Mouse (Mus musculus) intestine, embryonic 16.5 days (tissue): ENCODE measurements around the gene 4931409K22Rik. TPM values are rescaled to one million over a fixed set of nuclear protein-coding genes. Genes with fewer than 3 reads are reported as not detected.

Experiments used
- ATAC-seq: fragments of 200-750 bp; cut with Nextera tagmentation; 2 replicates; pipeline ENCODE4 v1.8.0; 2017; ENCODE audit warnings: moderate TSS enrichment, moderate library complexity
- H3K27ac ChIP-seq: fragments of 300-500 bp; sonication (generic); 2 replicates; pipeline ENCODE4 v1.5.1; 2014; ENCODE audit warnings: mild to moderate bottlenecking, low read length
- H3K27me3 ChIP-seq: fragments of 300-500 bp; sonication (generic); replicated peaks from 2 replicates; pipeline ENCODE4 v1.6.1; 2014; ENCODE audit warnings: low read length, control low read depth, mixed read lengths; ENCODE audit not compliant: control insufficient read depth, insufficient read depth
- H3K36me3 ChIP-seq: fragments of 300-500 bp; sonication (generic); 2 replicates; pipeline ENCODE4 v1.6.1; 2014; ENCODE audit warnings: low read length, control low read depth; ENCODE audit not compliant: control insufficient read depth, insufficient read depth
- H3K4me1 ChIP-seq: fragments of 300-500 bp; sonication (generic); 2 replicates; pipeline ENCODE4 v1.6.1; 2014; ENCODE audit warnings: low read length, control low read depth, mixed read lengths; ENCODE audit not compliant: control insufficient read depth, insufficient read depth
- H3K4me2 ChIP-seq: fragments of 300-500 bp; sonication (generic); 2 replicates; pipeline ENCODE4 v1.6.1; 2014; ENCODE audit warnings: low read depth, low read length, control low read depth
- H3K4me3 ChIP-seq: fragments of 300-500 bp; sonication (generic); 2 replicates; pipeline ENCODE4 v1.5.1; 2014; ENCODE audit warnings: mild to moderate bottlenecking, low read length
- H3K9ac ChIP-seq: fragments of 300-500 bp; sonication (generic); 2 replicates; pipeline ENCODE4 v1.6.1; 2014; ENCODE audit warnings: low read depth, low read length
- H3K9me3 ChIP-seq: fragments of 300-500 bp; sonication (generic); 2 replicates; pipeline ENCODE4 v1.6.1; 2016; ENCODE audit warnings: low read length, control low read depth; ENCODE audit not compliant: control insufficient read depth
- WGBS: fragments of 180-500 bp; shearing (Covaris S2); extraction: QIAGEN DNeasy Blood & Tissue Kit; methylation state at CpG from one replicate; pipeline ENCODE4 v1.1.7; 2014; 5-methylcytosine and 5-hydroxymethylcytosine counted together
- polyA plus RNA-seq: library from polyadenylated mRNA; unstranded; fragments of >200 nt; fragmentation: Nextera tagmentation; extraction: Ambion mirVana; gene quantifications from 2 replicates; pipeline ENCODE4 v1.2.1, GENCODE M21; 2015

4931409K22Rik gene
- polyA plus RNA-seq, 1 experiment from 2014 or later = not detected

DNA sequence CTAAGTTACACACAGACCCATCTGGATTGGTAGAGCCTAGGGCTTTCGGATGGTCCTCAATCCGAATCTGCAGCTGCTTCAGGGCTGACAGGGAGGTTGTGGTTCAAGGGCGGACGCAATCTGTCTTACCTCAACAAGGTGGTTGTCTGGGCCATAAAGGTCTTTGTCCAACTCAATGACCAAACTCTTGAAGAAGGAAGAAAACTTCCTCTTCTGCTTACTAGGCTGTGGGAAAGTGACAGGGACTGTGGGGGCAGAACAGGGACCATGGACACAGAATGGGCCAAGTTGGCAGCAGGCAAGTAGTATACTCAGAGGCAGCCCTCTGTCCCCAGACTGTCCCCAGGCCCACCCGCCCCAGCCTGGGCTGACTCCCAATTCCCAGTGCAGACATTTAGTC lies 38.7 kb upstream of the 4931409K22Rik start:
- whole genome bisulfite sequencing = 91% methylated on average over 5 of the region's 5 CpGs
- no peak overlapping the region for H3K27ac ChIP-seq
- H3K4me2 ChIP-seq = no peak overlapping the region
- peaks cover 8% of the 10 kb centered on the region; the same call in 1 of the 2 replicates for H3K36me3 ChIP-seq
- no peak overlapping the region for H3K9ac ChIP-seq
- no peaks in the 10 kb centered on the region for H3K9me3 ChIP-seq
- no peak overlapping the region for H3K4me3 ChIP-seq
- no peak for ATAC-seq
- H3K27me3 ChIP-seq = peaks cover 10% of the 10 kb centered on the region
- H3K4me1 ChIP-seq = peaks cover 32% of the 10 kb centered on the region

- H3K27ac ChIP-seq = no peak overlapping the region
- H3K4me3 ChIP-seq = no peak overlapping the region
- peaks cover 12% of the 10 kb centered on the region for H3K36me3 ChIP-seq
- peaks cover 31% of the 10 kb centered on the region for H3K4me1 ChIP-seq
- H3K9me3 ChIP-seq = no peaks in the 10 kb centered on the region
- H3K4me2 ChIP-seq = no peak overlapping the region
- no peak for ATAC-seq
- no peak overlapping the region for H3K9ac ChIP-seq
- 86% methylated on average over 5 of the region's 5 CpGs for WGBS
- peaks cover 10% of the 10 kb centered on the region for H3K27me3 ChIP-seq
Measured at GRCm38 (mm10) chr5:24594346-24594745, 37.7 kb upstream of the 4931409K22Rik start.

- WGBS = 70% methylated on average over 10 of the region's 10 CpGs
- Histone ChIP-seq H3K27me3 (peaks cover 6% of the 10 kb centered on the region), H3K9me3 (no peaks in the 10 kb centered on the region), H3K4me3 (no peak overlapping the region), H3K4me2 (no peak overlapping the region), H3K36me3 (peaks cover 12% of the 10 kb centered on the region), H3K4me1 (peaks cover 28% of the 10 kb centered on the region), H3K27ac (no peak overlapping the region), H3K9ac (no peak overlapping the region)
- no peak for ATAC-seq
Measured at GRCm38 (mm10) chr5:24593928-24594327, 37.3 kb upstream of the 4931409K22Rik start.

DNA sequence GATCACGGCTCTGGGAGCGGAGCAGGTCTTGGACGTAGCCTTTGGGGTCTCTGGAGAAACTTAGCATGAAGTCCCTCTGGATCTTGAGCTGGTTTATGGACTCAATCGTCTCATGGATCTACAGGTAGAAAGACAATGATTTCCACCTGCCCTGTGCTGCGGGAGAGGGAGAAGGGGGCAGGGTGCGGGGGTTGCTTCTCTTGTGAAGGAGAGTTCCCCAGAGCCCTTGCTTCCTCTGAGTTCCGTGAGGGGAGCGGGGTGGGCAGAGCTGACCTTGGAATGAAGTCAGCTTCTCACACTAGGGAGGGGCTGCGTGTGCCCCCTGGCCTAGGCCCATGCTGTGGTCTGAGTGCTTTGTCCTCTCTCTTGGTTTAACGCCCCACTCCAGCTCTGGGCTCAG lies 36.6 kb upstream of the 4931409K22Rik start:
- H3K9me3 ChIP-seq = no peaks in the 10 kb centered on the region
- no peak overlapping the region for H3K4me3 ChIP-seq
- H3K9ac ChIP-seq = no peak overlapping the region
- peaks cover 22% of the 10 kb centered on the region for H3K4me1 ChIP-seq
- WGBS = 85% methylated on average over 10 of the region's 10 CpGs
- no peaks in the 10 kb centered on the region for H3K27me3 ChIP-seq
- H3K27ac ChIP-seq = no peak overlapping the region
- H3K4me2 ChIP-seq = no peak overlapping the region
- peaks cover 12% of the 10 kb centered on the region for H3K36me3 ChIP-seq
- no peak for ATAC-seq

DNA sequence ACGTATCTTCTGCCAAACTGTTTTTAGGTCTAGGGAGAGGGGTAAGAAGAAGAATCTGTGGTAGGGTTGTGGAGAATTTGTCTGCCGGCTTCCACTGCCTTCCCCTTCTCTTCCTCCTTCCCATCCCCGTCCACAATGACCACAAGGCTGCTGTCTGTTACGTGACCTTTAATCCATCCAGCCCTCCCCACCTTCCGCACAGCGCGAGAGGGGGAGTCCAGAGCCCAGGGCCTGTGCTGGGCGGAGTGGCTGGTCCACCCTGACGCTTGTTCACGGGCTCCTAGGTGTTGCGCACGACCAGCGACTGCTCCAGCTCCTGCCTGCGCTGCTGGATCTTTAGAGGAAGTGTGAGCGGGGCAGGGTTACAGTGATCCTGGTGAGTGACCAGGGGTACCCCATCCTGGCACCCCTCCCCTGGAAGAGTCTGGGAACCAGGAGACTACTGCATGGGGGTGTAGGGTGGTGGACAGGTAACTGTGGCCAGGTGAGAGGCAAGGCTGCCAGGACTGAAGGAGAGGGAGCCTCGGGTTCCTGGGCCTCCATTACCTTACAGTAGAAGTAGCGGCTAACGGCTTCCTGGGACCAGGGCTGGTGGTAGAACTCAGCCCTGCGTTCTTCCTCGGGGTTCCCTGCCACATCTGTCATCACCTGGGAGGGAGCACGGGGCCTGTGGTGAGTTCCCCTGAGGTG lies 36.0 kb upstream of the 4931409K22Rik start:
- H3K9ac ChIP-seq = 0 out of 2 replicates have a peak overlapping the region, but pooled peaks have one; percentile 14
- H3K4me2 ChIP-seq = no peak overlapping the region
- 68% methylated on average over 21 of the region's 21 CpGs for WGBS
- no peak overlapping the region for H3K27ac ChIP-seq
- H3K36me3 ChIP-seq = peaks cover 12% of the 10 kb centered on the region
- H3K27me3 ChIP-seq = no peaks in the 10 kb centered on the region
- no peak for ATAC-seq
- peaks cover 23% of the 10 kb centered on the region for H3K4me1 ChIP-seq
- no peaks in the 10 kb centered on the region for H3K9me3 ChIP-seq
- no peak overlapping the region for H3K4me3 ChIP-seq

GRCm38 (mm10) chr5:24591796-24592470 lies 35.3 kb upstream of the 4931409K22Rik start:
- no peak for ATAC-seq
- peak overlapping the region; percentile 33; the same call in 1 of the 2 replicates for H3K4me2 ChIP-seq
- H3K27ac ChIP-seq = 0 out of 2 replicates have a peak overlapping the region, but pooled peaks have one; percentile 29
- peaks cover 26% of the 10 kb centered on the region for H3K4me1 ChIP-seq
- H3K27me3 ChIP-seq = no peaks in the 10 kb centered on the region
- H3K36me3 ChIP-seq = peaks cover 12% of the 10 kb centered on the region
- WGBS = 53% methylated on average over 24 of the region's 24 CpGs
- no peaks in the 10 kb centered on the region for H3K9me3 ChIP-seq
- H3K4me3 ChIP-seq = 0 out of 2 replicates have a peak overlapping the region, but pooled peaks have one; percentile 4
- H3K9ac ChIP-seq = 0 out of 2 replicates have a peak overlapping the region, but pooled peaks have one; percentile 49

DNA sequence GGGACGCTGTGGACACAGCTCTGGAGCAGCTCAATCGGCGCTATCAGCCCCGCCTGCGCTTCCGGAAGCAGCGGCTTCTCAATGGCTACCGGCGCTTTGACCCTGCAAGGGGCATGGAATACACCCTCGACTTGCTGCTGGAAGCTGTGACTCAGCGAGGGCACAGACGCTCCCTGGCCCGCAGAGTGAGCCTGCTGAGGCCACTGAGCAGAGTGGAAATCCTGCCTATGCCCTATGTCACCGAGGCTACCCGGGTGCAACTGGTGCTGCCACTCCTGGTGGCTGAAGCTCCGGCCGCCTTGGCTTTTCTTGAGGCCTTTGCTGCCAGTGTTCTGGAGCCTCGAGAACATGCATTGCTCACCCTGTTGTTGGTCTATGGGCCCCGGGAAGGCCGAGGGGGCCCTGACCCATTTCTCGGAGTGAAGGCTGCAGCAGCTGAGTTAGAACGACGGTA lies 34.7 kb upstream of the 4931409K22Rik start:
- Histone ChIP-seq H3K9me3 (no peaks in the 10 kb centered on the region), H3K4me1 (peaks cover 23% of the 10 kb centered on the region), H3K27ac (0 out of 2 replicates have a peak overlapping the region, but pooled peaks have one; percentile 29), H3K36me3 (peaks cover 12% of the 10 kb centered on the region), H3K4me3 (peak overlapping the region; percentile 4; the same call in 1 of the 2 replicates), H3K27me3 (no peaks in the 10 kb centered on the region), H3K4me2 (peak overlapping the region; percentile 26; the same call in 1 of the 2 replicates), H3K9ac (0 out of 2 replicates have a peak overlapping the region, but pooled peaks have one; percentile 49)
- WGBS = 36% methylated on average over 23 of the region's 23 CpGs
- no peak for ATAC-seq

DNA sequence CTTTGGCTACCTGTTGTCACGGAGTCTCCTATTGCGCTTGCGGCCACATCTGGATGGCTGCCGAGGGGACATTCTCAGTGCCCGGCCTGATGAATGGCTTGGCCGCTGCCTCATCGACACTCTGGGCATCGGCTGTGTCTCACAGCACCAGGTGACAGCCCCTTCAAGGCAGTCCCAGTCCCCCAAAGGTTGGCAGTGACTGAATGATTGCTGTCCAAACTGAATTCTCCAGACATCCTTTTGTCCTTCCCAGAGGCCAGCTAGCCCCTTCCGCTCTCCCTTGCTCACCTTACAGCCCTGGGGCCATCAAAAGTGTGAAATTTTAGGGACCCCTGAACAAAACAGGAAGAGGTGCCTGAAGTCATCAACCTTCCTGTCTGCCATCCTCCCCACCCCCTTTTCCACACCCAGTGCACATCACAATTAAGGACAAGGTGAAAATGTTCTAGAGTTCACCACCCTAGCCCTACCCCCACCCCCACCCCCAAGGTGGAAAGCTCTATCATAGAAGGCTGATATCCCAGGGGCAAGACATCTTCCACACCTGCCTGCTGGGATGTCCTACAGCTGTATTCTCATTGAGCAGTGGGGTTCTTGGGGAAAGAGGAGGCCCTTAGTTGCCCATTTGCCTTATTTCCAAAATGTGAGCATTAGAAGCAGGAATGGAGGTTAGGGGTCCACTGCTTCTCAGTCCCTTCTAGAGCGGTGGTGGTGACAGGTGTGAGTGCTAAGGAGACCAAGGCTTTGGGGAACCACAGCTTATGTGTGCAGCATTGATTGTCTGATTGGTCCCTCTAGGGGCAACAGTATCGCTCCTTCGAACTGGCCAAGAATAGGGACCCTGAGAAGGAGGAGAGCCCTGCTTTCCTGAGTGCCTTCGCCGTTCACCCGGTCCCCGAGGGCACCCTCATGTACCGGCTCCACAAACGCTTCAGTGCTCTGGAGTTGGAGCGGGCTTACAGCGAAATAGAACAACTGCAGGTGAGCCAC lies 33.2 kb upstream of the 4931409K22Rik start:
- H3K4me2 ChIP-seq = no peak overlapping the region
- H3K36me3 ChIP-seq = peaks cover 12% of the 10 kb centered on the region
- no peaks in the 10 kb centered on the region for H3K27me3 ChIP-seq
- H3K9me3 ChIP-seq = no peaks in the 10 kb centered on the region
- H3K4me3 ChIP-seq = no peak overlapping the region
- no peak overlapping the region for H3K27ac ChIP-seq
- ATAC-seq = no peak
- no peak overlapping the region for H3K9ac ChIP-seq
- peaks cover 23% of the 10 kb centered on the region for H3K4me1 ChIP-seq
- 93% methylated on average over 20 of the region's 20 CpGs for WGBS
